Mouse (Mus musculus) thymus, postnatal 0 days (tissue): ENCODE measurements around the gene Akr1d1. TPM values are rescaled to one million over a fixed set of nuclear protein-coding genes. Genes with fewer than 3 reads are reported as not detected.

Source experiments
- DNase-seq: peaks from one replicate; pipeline ENCODE4 v3.0.0-alpha.2; 2015; ENCODE audit warnings: low spot score
- polyA plus RNA-seq: library from polyadenylated mRNA; unstranded; fragments of >200 nt; fragmentation: Nextera tagmentation; extraction: Ambion mirVana; gene quantifications from 2 replicates; pipeline ENCODE4 v1.2.1, GENCODE M21; 2015

Gene Akr1d1
- polyA plus RNA-seq, 1 experiment from 2014 or later = not detected

DNA sequence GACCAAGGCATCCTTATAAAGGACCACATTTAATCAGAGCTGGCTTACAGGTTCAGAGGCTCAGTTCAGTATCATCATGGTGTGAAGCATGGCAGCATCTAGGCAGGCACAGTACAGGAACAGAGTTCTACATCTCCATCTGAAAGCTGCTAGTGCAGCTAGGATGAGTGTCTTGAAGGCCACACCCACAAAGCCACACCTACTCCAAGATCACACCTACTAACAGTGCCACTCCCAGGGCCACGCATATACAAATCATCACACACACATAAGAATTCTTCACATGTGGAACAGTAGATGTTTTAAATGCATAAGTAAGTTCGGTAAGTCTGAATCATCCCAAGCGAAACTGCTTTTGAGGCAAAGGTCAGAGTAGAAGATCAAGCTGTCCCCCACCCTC is 33.9 kb downstream of the Akr1d1 start:
- DNase-seq = no peak

DNA sequence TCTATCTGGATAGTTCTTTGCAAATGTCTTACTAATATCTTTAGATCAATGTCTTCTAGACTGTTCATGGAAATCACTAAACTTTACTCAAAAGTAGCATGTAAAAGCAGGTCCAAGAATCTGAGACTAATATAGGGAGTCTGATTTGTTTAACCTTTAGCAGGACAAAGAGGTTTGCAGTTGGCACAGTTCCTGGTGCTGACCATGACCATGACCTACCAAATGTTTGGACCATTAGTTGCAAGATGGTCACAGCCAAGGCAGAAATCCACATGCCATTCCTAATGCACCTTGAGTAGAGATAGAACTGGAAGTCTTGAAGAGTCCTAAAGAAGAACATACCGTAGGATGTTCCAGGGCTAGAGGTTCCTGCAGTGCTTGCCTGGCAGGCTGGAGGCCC is 37.4 kb downstream of the Akr1d1 start:
- DNase-seq = no peak

DNA sequence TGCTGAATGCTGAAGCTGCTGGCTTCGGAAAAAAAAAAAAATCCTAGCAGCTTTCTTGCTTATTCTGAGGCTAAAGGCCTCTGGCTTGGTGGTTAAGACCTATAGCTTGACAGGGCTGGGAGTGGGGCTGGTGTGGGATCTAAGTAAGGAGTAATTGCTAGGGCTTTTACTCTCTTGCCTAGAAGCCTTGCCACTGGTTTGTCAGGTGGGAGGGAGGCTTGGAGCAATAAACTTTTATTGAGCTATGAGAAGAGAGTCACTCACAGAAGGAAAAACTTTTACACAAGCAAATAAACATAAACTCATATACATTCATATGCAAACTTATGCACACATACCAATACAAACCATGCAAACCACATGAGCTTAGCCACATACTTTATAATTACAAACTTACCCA is 42.0 kb downstream of the Akr1d1 start:
- DNase-seq = no peak

DNA sequence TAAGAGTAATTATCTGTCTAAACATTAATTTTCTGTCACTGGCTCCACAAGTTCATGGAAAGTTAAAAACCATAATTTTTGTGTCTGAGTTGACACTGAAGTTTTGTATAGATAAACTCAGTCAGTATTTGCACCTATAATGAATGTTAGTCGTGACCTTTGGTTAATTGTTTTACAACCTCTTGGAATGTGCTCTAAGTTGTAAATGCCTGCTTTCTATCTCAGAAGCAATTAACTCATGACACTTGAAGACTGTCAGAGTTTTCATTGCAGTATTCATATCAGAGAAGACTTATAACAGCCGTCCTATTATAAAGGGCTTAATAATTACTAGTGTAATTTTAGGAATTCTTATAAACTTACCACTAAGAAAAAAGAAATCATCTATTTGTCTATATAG is 43.0 kb downstream of the Akr1d1 start:
- DNase-seq = no peak

DNA sequence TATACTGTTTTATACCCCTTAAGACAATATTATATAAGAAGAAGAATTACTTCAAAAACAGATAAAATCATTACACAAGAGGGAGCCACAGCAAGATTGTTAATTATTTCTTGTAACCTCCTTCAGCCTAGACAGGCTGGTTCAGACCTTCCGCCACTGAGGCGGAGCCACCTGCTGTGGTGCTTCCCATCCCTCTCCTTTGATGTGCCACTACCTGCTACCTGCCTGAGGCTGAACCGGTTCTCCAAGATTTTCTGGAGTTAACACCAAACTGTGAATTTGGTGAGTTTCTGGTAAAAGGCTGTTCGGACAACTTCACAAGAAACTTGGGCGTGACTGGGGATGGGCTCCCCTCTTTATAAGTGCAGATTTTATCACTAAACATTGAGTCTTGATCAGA is 50.5 kb downstream of the Akr1d1 start:
- DNase-seq = no peak

DNA sequence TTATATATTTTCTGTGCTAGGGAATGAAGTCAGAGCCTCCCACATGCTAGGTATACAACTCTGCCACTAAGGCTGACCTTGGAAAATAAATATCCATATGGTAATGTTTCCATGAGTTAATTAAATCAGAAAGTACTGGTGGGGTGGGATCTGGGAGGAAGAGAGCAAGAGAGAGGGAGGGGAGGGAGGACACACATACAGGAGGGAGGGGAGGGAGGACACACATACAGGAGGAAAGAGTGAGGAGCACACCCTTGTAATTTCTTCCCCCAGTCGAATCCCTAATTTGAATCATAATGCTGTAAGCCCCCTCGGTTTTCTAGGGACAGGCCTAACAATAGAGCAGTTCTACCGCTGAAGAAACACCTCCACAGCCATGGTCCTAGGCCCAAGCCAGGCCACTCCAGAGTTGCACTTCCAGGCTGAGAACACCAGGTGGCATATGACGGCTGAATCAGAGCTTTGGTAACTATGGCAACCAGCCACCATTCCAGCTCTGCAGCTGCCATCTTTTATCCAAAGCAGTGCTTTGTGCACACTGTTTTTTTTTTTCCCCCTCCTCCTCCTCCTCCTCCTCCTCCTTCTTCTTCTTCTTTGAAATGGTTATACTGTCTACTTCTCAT is 59.5 kb downstream of the Akr1d1 start:
- peak; percentile 82 for DNase-seq

DNA sequence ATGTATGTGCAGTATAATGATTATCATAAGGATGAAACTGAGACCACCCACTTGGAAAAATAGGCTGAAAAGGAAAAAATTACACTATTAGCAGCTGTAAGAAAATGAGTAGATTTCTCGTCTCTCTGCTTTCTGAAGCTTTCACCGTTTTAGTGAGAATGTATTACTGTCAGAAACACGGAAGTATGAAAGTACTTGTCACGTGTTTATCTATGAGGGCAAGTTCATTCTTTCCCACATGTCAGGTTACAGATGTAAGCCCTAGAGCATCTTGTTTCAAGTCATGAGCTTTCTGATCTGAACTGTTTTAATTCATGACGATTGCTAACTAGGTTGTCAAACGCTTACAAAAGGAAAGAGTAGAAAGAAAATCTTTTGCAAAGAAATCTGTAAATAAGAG is 60.8 kb downstream of the Akr1d1 start:
- no peak for DNase-seq

DNA sequence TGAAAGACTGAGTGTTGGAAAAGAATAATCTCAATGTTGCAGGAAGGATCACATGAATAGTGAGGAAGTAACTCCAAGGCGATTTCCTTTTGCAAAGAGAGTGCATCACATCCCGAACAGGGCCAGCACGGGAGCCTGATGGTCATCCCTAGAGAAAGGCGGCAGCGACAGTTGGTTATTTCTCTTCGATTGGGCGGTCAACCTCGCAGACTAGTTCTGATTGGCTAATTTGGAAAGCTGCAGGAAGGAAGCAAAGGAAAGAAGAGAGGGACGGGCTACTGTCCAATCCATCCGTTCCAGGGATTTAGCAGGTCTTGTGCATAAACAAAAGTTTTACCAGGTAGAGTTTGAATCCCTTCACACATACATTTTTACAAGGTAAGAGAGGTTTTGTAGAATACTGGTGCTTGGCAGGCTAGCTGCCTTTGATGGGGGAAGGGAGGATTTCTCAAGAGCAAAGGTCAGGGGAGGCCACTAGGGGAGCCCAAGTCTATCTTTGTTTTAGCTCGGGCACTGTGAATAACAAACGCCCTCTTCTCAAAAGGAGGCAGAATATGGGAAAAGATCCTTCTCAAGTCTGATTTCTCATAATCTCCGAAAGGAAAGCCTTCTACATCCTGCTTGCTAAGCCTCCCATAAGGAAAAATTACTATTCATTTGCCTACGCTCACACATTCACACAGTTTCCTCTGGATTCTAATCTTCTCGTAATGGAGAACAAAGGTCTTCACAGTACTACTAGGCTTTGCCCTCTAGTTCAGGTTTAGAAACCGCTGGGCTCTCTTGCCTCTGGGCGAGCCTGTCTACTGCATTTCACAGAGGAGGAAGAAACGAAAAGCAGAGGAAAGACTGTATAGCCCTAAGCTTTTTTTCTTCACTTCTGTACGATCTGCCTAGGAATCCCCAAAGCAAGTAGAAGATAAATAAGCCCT is 62.4 kb downstream of the Akr1d1 start:
- peak; percentile 83 for DNase-seq

DNA sequence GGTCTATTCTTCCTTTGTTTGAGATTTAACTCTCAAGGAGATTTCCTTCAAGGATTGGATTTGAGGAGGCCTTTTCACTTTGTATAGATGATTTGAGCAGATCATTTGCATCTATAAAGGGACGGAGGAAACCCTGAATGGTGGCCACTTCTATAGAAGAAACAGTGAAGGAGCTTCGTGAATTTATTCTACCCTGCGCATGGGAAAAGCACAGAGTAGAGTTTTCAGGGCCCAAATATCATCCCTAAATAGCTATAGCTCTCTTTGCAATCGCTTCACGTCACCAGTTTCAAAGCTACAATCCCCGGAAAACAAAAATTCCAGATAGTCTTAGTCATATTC is 63.0 kb downstream of the Akr1d1 start:
- DNase-seq = no peak

DNA sequence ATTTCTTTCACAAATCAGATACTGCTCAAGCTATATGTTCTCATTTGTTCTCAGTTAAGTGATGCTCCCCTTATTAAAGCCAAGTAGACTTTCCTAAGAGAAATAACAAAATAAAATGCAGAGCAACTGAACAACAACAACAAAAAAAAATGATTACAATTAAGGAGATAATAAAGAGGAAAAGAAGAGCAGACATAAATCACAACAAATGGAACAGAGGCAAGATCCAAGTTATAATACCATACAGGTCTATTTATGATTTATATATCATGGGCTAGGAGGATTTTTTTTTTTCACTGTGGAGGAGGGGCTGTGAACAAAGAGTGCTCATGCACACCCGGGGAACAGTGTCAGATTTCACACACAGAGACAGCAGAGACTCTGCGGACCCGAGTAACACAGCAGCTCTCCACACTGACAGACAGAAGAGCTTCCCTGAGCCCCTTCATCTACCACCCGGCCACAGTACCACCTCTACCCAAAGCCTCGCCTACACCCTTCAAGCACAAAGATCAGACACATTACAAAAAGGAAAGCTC is 63.6 kb downstream of the Akr1d1 start:
- DNase-seq = no peak

DNA sequence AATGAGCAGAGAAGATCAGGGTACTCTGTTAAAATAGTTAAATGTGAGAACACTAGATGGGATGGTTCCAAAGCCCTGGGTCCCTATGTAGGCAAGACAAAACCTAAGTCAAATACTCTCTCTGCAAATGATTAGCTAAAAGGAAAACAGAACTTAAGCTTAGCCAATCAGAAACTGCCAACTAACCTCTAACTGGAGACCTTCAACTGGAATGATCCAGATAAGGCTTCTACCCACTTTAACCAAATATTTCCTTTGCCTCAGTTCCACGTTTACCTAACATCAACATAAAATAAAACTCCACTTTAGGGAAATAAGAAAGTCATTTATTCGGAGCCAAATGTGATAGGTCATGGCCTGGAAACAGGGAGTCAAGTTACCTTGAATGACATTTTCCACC is 67.1 kb downstream of the Akr1d1 start:
- DNase-seq = no peak

DNA sequence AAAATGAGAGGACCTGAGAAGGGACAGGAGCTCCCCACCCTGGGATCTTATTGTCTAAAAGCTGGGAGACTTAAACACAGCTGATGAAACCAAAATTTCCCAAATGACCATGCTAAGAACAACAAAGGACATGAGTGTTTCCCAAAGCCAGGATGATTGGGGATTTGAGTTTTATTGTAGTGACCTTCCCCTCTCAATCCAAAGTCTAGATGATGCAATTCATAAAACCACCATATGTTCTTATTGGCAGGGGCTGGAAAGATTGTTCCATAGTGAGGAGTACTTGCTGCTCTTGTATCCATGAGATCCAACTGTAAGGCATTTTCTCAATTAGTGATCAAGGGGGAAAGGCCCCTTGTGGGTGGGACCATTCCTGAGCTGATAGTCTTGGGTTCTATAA is 68.1 kb downstream of the Akr1d1 start:
- DNase-seq = no peak

DNA sequence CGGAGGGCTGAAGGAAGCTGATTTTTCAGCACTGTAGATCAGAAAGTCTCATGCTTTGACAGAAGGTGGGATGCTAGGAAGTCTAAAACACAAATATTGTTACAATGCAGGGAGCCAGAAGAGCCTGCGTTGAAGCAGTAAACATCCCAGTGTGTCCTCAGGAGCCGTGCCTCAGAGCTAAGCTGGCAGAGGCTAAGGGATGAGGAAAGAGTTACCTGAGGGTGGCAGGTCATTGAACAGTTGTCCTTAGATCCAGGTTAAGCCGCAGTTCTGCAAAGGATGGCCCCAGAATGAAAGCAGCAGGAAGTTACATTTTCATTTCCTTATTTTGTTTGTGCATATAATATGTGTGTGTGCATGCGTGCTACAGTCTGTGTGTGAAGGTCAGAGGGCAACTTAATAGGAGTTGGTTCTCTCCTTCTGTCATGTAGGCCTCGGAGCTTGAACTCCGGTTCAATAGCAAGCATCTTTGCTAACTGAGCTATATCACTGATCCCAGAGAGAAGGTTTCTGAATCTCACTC is 71.1 kb downstream of the Akr1d1 start:
- no peak for DNase-seq

DNA sequence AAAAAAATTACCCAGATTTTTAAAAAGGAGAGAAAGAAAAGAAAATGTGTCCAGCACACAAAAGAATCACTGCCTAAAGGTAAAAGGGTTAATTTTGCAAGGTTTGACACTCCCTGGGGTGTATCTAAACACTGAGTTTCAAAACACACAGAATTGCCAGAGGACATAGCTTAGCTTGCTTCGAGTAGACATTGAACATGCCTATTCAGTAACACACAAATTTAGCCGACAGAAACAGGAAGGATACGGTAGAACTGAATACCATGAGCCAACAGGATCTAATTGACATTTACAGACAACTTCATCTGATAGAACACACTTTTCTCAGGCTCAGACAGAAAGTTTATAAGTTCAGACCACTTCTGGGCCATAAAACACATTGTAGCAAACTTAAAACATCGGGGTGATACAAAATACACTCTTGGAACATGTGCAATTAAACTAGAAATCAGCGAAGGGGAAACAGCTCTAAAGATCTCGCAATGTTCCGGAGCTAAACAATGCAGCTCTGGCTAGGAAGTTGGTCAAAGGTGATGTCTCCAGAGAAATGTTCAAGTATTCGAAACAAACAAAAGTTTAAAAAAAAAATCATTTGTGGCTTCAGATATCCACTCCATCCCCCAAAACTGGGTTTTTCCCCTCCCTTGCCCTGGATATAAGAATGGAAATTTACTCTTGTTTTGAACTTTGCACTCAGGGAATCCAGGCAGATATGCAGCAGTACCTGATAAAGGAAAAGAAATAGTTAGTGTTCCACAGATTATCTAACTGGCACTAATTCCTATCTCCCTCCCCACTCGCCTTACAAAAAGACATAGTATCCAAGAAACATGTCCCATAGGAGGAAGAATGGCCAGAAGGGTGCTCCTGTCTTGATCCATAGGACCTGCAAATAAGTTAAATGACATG is 73.1 kb downstream of the Akr1d1 start:
- no peak for DNase-seq

DNA sequence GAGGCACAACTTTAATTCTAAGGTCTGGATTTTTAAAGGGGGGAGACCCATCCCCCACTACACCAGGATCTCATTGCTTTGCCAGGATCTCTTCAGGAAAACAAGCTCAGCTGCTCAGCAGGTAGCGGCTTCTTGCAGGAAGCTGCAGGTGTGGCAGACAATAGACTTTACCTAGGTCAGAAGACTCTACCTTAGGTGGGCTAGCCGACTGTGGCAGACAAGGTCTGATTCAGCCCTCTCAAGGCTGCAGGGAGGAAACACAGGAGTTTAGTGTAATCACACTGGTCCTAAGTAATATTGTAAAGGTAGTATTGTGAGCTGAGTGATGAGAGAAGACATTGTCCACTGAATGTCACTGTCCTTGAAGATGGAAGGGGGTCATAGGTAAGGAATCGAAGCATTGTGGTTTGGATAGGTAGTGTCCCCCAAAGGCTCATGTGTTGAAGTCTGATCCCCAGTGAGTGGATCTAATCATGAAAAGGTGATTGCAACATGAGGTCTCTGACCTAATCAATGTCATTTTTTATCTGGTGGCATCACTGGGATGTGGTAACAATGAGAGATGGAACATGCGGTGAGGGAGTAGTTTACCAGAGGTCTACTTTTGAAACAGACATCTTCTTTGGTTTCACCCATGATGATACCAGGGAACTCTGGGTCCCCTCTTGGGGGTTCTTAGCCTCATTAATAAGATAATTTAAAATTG is 74.4 kb downstream of the Akr1d1 start:
- DNase-seq = no peak

DNA sequence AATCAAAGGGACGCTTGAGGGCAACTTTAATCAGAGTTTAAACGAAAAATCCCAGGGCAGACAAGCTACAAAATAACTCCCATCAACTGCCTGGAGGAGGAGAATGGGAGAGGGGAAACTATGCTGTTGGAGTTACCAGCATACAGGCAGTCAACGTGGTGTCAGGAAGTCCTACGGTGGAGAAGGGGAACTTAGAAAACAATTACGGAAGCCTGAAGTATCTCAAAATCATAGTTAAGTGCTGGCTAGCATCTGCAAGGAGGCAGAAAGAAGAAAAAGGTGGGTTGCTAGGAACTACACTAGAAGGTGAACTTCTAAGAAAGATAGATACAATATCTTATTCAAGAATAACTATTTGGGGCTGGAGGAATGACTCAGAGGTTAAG is 74.9 kb downstream of the Akr1d1 start:
- DNase-seq = no peak

DNA sequence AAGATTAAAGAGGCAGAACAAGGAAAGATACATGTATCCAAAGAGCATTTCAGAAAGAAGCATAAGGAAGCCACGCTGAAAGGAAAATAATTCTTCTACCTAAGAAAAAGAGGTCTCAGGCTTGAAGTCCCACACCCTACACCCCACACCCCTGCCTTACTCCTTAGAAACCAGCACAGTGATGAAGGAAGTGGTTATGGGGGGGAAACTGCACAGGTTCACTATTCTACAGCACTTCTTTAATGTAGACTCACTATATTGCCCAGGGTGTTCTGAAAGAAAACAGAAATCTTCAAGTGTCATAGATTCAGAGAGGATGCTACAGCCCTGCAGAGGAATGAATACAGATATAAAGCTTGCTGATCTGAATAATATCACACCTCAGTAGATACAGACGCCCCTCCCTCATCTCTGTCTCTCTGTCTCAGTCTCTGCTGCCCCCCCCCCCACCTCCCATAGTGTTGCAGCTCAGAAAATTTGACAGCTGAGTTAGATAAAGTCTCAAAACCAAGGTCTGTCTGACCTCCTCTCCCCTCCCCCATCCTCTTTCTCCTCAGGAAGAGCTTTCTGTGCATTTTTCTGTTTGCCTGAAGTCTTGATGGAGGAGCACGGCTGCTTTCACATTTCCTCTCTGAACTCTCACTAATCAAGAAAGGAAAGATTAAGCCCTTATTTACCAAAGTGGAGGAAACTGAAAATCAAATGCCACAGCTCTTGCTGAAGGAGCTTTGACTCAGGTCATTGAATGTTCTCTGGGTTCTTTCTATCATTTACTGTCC is 77.7 kb downstream of the Akr1d1 start:
- peak; percentile 86 for DNase-seq

DNA sequence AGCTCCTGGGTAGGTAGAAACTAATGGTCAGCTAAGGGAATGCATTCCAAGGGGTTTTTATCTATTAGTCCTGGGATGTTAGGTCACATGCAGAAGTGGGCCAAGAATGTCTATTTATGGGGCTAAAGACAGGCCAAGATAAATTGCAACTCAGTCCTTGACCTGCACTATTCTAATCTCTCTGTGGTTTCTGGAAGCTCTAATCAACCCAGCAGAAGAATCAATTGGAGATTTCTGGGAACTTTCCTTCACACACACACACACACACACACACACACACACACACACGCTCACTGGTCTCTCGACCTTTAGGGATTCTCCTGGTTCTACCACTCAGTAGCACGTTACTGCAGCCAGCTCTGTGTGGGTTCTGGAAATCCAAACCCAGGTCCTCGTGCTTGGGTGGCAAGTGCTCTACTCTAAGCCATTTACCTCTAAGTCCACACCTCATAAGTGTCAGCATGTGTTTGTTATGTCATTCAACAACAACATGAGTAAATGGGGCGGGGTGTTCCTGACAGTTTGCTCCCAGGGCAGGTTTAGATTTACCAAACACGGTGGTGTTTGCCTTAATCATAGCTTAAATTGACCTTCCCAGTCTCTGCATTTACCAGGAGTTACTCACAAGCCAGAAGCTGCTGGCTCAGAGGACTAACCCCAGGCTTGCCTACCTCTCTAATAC is 82.8 kb downstream of the Akr1d1 start:
- no peak for DNase-seq

DNA sequence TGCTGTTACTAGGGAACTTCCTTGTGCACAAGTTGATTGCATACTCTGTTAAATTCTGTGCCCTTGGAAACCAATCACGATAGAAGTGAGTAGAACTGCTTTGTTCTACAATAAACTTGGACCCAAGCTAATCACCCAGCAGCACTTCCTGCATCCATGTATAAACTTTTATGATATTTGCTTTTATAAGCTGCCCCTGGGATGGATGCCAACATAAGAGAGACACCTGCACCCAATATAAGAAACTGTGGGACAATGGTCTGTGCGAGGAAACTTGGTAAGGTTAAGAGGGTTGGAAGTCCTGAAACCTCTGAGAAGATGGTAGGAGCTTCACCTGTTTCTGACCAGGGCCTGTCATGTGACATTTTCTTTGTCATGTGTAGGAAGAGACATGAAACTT is 85.5 kb downstream of the Akr1d1 start:
- DNase-seq = no peak
